ENCODE assay signal across 31 mouse cellular contexts in the genomic region with DNA sequence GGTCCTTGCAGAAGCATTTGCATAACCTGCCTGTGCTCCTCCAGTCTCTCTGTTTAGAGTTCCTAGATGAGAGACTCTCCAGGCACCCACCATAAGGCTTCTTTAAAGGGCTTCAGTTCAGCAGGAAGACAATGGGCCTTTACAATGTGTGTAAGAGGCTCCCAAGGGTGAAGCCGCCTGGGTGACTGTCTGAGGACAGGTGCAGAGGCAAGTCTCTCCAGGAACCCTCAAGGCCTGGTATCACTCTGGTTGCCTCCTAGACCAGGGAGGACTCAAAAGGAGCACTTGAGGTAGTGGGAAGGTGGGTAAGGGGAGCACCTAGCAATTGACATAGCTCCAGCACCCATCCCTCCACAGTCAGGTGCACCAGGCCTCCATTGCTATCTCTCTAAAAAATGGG. TPM values are rescaled to one million over a fixed set of nuclear protein-coding genes. Genes with fewer than 3 reads are reported as not detected.
"Had no signal": no experiment of that assay in that cellular context is flagged by ENCODE, and none has a peak within 500 bp of the region (broad histone marks: within the 10 kb centered on the region; RNA-seq: fewer than 3 reads in every experiment).

No protein-coding gene starts in this region.

- H3K36me3 ChIP-seq: heart, embryonic 12.5 days; heart, embryonic 13.5 days; heart, embryonic 15.5 days; hindbrain, embryonic 10.5 days; hindbrain, embryonic 12.5 days; hindbrain, embryonic 13.5 days; hindbrain, embryonic 15.5 days; intestine, embryonic 15.5 days; kidney, embryonic 15.5 days had no signal

- H3K27ac ChIP-seq: heart, embryonic 13.5 days; heart, embryonic 15.5 days; hindbrain, embryonic 10.5 days; hindbrain, embryonic 12.5 days; hindbrain, embryonic 13.5 days; hindbrain, embryonic 14.5 days; hindbrain, embryonic 15.5 days; hindbrain, postnatal 0 days; intestine, embryonic 15.5 days; kidney, embryonic 15.5 days; kidney, postnatal 0 days; layer of hippocampus, adult 2 months; left cerebral cortex, adult 2 months had no signal

- H3K4me3 ChIP-seq: heart, embryonic 12.5 days; heart, embryonic 13.5 days; heart, embryonic 15.5 days; hindbrain, embryonic 10.5 days; hindbrain, embryonic 12.5 days; hindbrain, embryonic 13.5 days; hindbrain, embryonic 15.5 days; intestine, embryonic 15.5 days; kidney, embryonic 15.5 days; layer of hippocampus, adult 2 months; left cerebral cortex, adult 2 months had no signal

- H3K27me3 ChIP-seq: heart, embryonic 12.5 days; hindbrain, embryonic 12.5 days; hindbrain, embryonic 15.5 days; intestine, embryonic 15.5 days had no signal

- DNase-seq: heart, postnatal 10 days; heart, postnatal 36 days; heart, postnatal 4 days; kidney, adult 11 months; kidney, adult 18-20 months; kidney, adult 8-10 months; kidney, postnatal 10 days; kidney, postnatal 14 days; kidney, postnatal 25 days; kidney, postnatal 4 days; layer of hippocampus, adult 9-11 months; layer of hippocampus, postnatal 36 days had no signal

- H3K9me3 ChIP-seq: heart, embryonic 12.5 days; heart, embryonic 13.5 days; heart, embryonic 15.5 days; hindbrain, embryonic 10.5 days; hindbrain, embryonic 12.5 days; hindbrain, embryonic 13.5 days; hindbrain, embryonic 15.5 days; intestine, embryonic 15.5 days; kidney, embryonic 15.5 days had no signal

- H3K4me1 ChIP-seq: heart, embryonic 12.5 days; heart, embryonic 13.5 days; heart, embryonic 15.5 days; hindbrain, embryonic 12.5 days; hindbrain, embryonic 13.5 days; hindbrain, embryonic 15.5 days; intestine, embryonic 15.5 days; kidney, embryonic 15.5 days had no signal

RNA-seq across cellular contexts. Expression of gene Irx2, which starts 55.8 kb away (rescaled TPM):
- total RNA-seq: hematopoietic stem cell, adult 5-6 weeks; layer of hippocampus, postnatal 25 days; layer of hippocampus, postnatal 36 days; left cerebral cortex, adult 18-20 months; left cerebral cortex, adult 2 months had no signal
- polyA plus RNA-seq: inflammation-experienced regulatory T-cells, adult 6 months; intestine, embryonic 16.5 days had no signal
